Mouse (Mus musculus) G1E (cell line): ENCODE results near the gene Mroh2a. TPM values are rescaled to one million over a fixed set of nuclear protein-coding genes. Genes with fewer than 3 reads are reported as not detected.

ENCODE experiments used
- ATAC-seq: 2 replicates; pipeline ENCODE4 v1.8.0; 2016; ENCODE audit warnings: mild to moderate bottlenecking; ENCODE audit not compliant: insufficient number of reproducible peaks, poor library complexity, low FRiP score, severe bottlenecking; ENCODE audit errors: extremely low read depth
- DNase-seq: peaks from one replicate; pipeline ENCODE4 v3.0.0; 2012; ENCODE audit warnings: low spot score
- H3K27me3 ChIP-seq: 2 replicates; pipeline ENCODE4 v1.6.1; 2012; ENCODE audit warnings: mild to moderate bottlenecking, low read length, inconsistent platforms; ENCODE audit not compliant: insufficient read depth
- H3K36me3 ChIP-seq: replicated peaks from 2 replicates; pipeline ENCODE3; 2012; ENCODE audit warnings: mild to moderate bottlenecking, inconsistent platforms
- H3K4me1 ChIP-seq: 2 replicates; pipeline ENCODE4 v1.6.1; 2012; ENCODE audit warnings: low read depth, low read length, inconsistent platforms, mixed read lengths; ENCODE audit not compliant: insufficient read depth
- H3K4me3 ChIP-seq: 2 replicates; pipeline ENCODE4 v1.5.1; 2012; ENCODE audit warnings: low read depth, mild to moderate bottlenecking, inconsistent platforms, low read length, moderate library complexity, mixed read lengths
- H3K9me3 ChIP-seq: replicated peaks from 2 replicates; pipeline ENCODE4 v1.6.1; 2012; ENCODE audit warnings: inconsistent platforms
- CTCF ChIP-seq: IDR thresholded peaks from 2 replicates; pipeline ENCODE4 v1.5.1; 2012; ENCODE audit warnings: low read depth, low read length, inconsistent platforms, mixed read lengths
- GATA1 ChIP-seq: IDR thresholded peaks from 2 replicates; pipeline ENCODE4 v1.6.1; 2012; ENCODE audit warnings: borderline replicate concordance, low read length, inconsistent platforms, mixed read lengths
- GATA2 ChIP-seq: IDR thresholded peaks from 2 replicates; pipeline ENCODE4 v1.6.1; 2012; ENCODE audit warnings: low read depth, low read length, inconsistent platforms, borderline replicate concordance
- POLR2AphosphoS5 ChIP-seq: IDR thresholded peaks from 2 replicates; pipeline ENCODE4 v1.6.1; 2012; ENCODE audit warnings: low read depth, low read length, inconsistent platforms; ENCODE audit not compliant: insufficient replicate concordance
- TAL1 ChIP-seq: conservative IDR thresholded peaks from 2 replicates; pipeline ENCODE4 v1.6.1; 2012; ENCODE audit warnings: low read depth, low read length, inconsistent platforms, mixed read lengths
- polyA plus RNA-seq: library from polyadenylated mRNA; stranded (reverse); fragments of >175 nt; gene quantifications from 2 replicates; pipeline ENCODE4 v1.2.3, GENCODE M21; 2012
- total RNA-seq, 2 experiments: library from RNA; stranded (forward) in 1 of 2; stranded (reverse) in 1 of 2; fragments of 200-1000 nt in 1 of 2; fragments of >200 nt in 1 of 2; fragmentation: Nextera tagmentation in 1 of 2; gene quantifications; 2 replicates each; pipeline ENCODE4 v1.2.3; 2014 to 2017

Mroh2a gene
- total and polyA plus RNA-seq, 3 experiments, result 0.49 TPM; not detected in 2

- no peak for ATAC-seq
- no peaks in the 10 kb centered on the region for H3K9me3 ChIP-seq
- H3K4me3 ChIP-seq, result no peak overlapping the region
- H3K4me1 ChIP-seq, result peaks cover 22% of the 10 kb centered on the region
- no peaks in the 10 kb centered on the region for H3K27me3 ChIP-seq
- DNase-seq, result no peak
- TF ChIP-seq GATA1, result no peak
- peaks cover 98% of the 10 kb centered on the region for H3K36me3 ChIP-seq
Measured at GRCm38 (mm10) chr1:88263778-88264177, 37.0 kb downstream of the Mroh2a start.

DNA sequence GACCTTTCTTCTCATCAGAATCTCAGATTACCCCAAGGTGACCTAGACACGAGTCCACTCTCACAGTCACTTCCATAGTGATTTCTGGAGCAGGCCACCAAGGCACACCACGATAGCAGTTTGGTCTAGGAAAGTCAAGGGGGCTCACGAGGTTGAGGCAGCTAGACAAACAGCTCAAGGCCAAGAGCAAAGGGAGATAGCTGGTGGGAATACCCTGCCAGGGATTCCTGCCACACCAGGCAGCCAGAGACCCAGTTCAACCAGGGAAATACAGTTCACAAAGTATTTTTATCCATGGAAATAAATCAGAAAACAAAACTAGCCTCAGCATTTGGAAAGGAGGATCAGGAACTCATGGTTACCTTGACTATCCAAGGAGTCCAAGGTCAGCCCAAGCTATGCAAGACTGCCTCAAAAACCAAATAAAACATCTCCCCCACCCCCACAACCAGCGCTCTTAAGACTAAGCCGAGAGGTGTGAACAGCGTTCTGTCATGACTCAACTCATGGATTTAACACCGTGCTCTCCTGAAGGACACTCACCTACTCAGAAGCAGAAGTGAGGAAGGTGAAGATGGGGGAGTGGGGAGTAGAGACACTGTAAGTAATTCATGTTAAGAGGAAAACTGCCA is 37.6 kb downstream of the Mroh2a start:
- ATAC-seq (no peak), DNase-seq (no peak)
- TF ChIP-seq CTCF (no peak), GATA2 (no peak), GATA1 (no peak), TAL1 (no peak), POLR2AphosphoS5 (no peak)
- H3K27me3 ChIP-seq, result no peaks in the 10 kb centered on the region
- H3K36me3 ChIP-seq, result peaks cover 100% of the 10 kb centered on the region
- H3K4me1 ChIP-seq, result peaks cover 24% of the 10 kb centered on the region
- no peak overlapping the region for H3K4me3 ChIP-seq
- H3K9me3 ChIP-seq, result no peaks in the 10 kb centered on the region

DNA sequence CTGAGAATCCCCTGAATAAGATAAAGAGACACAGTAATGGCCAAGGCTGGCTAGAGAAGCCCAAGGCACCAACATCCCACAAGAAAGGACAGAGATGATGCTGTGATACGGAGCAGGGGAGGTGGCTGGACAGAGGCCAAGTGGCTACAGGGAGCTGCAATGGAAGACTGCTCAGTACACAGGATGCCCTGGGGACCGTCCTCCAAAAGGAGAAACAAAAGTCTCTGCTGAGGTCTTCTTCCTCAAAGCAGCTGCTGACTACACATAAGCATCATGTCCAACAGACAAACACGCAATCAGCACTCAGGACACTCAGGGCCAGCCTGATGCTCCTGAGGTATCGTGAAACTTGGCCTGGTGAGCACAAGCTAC is 38.1 kb downstream of the Mroh2a start:
- TF ChIP-seq TAL1 (no peak), GATA2 (no peak), POLR2AphosphoS5 (no peak), GATA1 (no peak), CTCF (no peak)
- Histone ChIP-seq H3K27me3 (no peaks in the 10 kb centered on the region), H3K4me1 (peaks cover 25% of the 10 kb centered on the region), H3K4me3 (no peak overlapping the region), H3K36me3 (peaks cover 100% of the 10 kb centered on the region), H3K9me3 (no peaks in the 10 kb centered on the region)
- ATAC-seq (no peak), DNase-seq (no peak)

GRCm38 (mm10) chr1:88266123-88266522 is 39.3 kb downstream of the Mroh2a start:
- ATAC-seq (no peak), DNase-seq (no peak)
- no peaks in the 10 kb centered on the region for H3K9me3 ChIP-seq
- no peak overlapping the region for H3K4me3 ChIP-seq
- no peaks in the 10 kb centered on the region for H3K27me3 ChIP-seq
- TF ChIP-seq POLR2AphosphoS5 (peak; percentile 61; the same call in 1 of the 2 replicates), GATA2 (no peak), CTCF (0 out of 2 replicates have a peak, but pooled peaks have one; percentile 7)
- peaks cover 97% of the 10 kb centered on the region for H3K36me3 ChIP-seq
- H3K4me1 ChIP-seq, result peaks cover 25% of the 10 kb centered on the region

DNA sequence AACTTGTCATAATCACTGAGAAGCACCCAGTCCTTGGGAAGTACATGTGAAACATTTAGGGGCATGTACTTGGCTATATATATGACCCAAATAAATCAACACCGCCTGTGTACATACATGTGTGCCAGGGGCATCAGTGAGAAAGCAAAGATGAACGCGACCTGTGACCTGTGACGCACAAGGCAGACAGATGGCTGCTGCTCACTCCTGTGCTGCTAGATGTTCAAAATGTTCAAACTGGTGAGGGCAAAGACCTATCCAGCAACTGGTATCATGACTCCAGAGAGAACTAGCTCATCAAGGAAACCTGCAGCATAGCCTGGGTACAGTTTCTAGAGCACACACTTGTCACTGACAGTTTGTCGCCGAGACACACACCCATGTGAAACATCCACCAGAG is 40.7 kb downstream of the Mroh2a start:
- no peak for DNase-seq
- Histone ChIP-seq H3K36me3 (peaks cover 97% of the 10 kb centered on the region), H3K4me3 (no peak overlapping the region), H3K9me3 (no peaks in the 10 kb centered on the region; the same call in 1 of the 2 replicates), H3K27me3 (no peaks in the 10 kb centered on the region), H3K4me1 (peaks cover 17% of the 10 kb centered on the region; the same call in 1 of the 2 replicates)
- TF ChIP-seq GATA2 (no peak), POLR2AphosphoS5 (peak; percentile 29), GATA1 (no peak)
- ATAC-seq, result no peak

DNA sequence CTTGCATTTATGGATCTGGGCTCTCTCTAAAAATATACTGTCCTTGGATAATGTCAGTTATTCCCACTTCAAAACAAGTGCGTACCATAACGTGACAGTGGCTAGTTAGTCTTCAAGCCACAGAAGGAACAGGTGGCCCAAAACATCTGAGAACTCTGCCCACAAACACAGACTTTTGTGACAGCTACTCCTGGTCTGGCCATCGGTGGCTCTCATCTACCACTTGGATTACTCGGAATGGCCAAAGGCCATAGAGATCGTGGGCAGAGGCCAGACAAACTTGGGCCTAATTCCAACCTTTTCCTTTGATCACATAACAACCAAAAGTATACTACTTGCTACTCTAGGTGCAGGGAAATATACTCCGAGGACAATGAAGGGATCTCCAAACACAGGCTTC is 41.3 kb downstream of the Mroh2a start:
- Histone ChIP-seq H3K36me3 (peaks cover 97% of the 10 kb centered on the region), H3K4me3 (no peak overlapping the region)
- ATAC-seq, result no peak

More for the DNA sequence above, 41.3 kb downstream of the Mroh2a start:
- no peak for DNase-seq
- H3K4me1 ChIP-seq, result peaks cover 12% of the 10 kb centered on the region; the same call in 1 of the 2 replicates
- H3K9me3 ChIP-seq, result no peaks in the 10 kb centered on the region; the same call in 1 of the 2 replicates
- H3K27me3 ChIP-seq, result no peaks in the 10 kb centered on the region
- no peak for TF ChIP-seq TAL1
- TF ChIP-seq POLR2AphosphoS5, result no peak; the same call in 1 of the 2 replicates
- no peak for TF ChIP-seq GATA1
